Mouse (Mus musculus) adrenal gland, adult 8-10 months (tissue): ENCODE results near the gene Ifit1bl2. TPM values are rescaled to one million over a fixed set of nuclear protein-coding genes. Genes with fewer than 3 reads are reported as not detected.
"Not testable (repeated sequence)": the region's sequence is repeated elsewhere in the genome, so short reads cannot be mapped to it uniquely, and the experiment has no call there.

Source experiments
- DNase-seq: peaks from one replicate; pipeline ENCODE4 v3.0.0; 2022
- total RNA-seq, 4 experiments: library from RNA; stranded (reverse); gene quantifications; 2 replicates each; pipeline ENCODE4 v1.2.4; 2022

The Ifit1bl2 gene
- total RNA-seq, 4 experiments from 2014 or later, result 0.14 to 0.34 (median 0.25) TPM

DNA sequence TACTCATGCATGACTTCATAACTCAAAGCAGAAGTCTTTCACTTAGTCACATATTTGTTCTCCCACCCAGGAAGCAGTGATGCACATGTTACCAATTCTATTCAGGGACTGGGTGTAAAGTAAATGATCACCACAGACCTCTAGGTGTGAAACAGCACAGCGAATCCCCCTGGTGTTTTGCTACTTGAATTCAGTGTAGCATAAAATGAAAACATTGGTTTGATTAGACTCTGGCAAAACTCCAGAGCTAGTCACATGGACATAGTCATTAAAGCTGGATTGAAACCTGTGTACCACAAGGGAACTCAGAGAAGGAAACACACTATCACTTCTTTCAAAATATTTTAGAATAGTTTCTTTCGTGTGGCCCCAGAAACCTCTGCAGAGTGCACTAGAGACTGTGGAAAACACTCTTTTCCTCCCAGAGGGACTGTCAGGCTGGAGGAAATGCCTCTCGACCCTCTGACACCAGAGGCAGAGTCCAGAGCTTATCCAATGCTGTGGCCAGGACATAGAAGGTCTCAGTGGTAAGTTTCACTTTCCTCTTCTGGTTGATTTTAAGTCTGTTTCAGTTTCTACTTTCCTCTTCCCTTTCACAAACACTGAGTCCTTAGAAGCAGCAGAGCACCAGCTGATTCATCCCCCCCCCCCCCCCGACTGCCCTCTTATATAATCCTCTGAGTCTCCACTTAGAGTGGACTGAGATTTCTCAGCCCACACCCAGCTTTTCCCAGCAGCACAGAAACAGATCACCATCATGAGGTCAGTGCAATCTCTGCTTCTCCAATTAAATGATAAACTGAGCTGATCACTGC is 33.1 kb downstream of the Ifit1bl2 start, which contains the start of gene Ifit3b:
TSS of gene Ifit3b (plus strand) at position 734 of the 815 bp plus-strand sequence.
- DNase-seq, result peak; percentile 40

DNA sequence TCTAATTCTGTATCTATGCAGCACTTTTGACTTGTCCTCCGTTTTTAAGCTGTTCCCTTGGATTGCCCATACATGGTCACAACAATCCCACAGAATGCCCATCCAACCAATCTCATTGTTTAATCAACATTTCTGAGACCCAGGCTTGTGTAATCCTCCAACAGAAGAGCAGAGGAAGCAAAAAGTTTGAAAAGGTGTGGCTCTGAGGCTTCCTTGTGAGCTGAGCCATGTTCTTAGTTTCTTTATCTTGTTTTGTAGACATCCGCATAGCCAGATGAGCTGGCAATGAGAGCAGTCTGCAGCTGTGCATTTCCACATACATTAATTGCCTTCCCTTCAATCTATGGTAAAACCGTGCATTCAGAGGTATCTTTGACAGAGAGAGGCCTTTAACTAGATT is 35.1 kb downstream of the Ifit1bl2 start:
- DNase-seq, result no peak

- not testable (repeated sequence) for DNase-seq
Observed at GRCm38 (mm10) chr19:34601888-34602287, 38.7 kb downstream of the Ifit1bl2 start, which contains the start of gene Ifit1bl1. TSS of gene Ifit1bl1 (minus strand) at chr19:34601956.

GRCm38 (mm10) chr19:34599250-34599649 is 41.3 kb downstream of the Ifit1bl2 start:
- DNase-seq, result not testable (repeated sequence)

DNA sequence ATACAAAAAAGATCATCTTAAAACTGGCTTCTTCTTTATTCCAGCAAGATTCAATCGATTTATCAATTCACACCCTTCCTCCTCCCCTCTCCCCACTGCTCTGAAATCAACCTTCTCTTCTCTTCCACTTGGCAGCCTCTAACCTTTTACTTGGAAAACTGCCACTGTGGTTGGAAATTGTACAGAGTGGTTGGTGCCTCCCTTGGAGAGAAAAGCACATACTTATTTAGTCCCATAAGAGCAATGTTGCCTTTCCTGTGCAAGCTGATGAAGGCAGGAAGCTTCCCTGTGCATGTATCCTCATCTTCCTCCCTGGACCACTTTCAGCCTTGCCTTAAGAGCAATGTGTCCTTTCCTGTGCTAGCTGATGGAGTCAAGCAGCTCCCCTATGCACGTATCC is 42.2 kb downstream of the Ifit1bl2 start:
- peak; percentile 46 for DNase-seq

- DNase-seq, result no peak
Observed at GRCm38 (mm10) chr19:34596811-34597210, 43.7 kb downstream of the Ifit1bl2 start.

DNA sequence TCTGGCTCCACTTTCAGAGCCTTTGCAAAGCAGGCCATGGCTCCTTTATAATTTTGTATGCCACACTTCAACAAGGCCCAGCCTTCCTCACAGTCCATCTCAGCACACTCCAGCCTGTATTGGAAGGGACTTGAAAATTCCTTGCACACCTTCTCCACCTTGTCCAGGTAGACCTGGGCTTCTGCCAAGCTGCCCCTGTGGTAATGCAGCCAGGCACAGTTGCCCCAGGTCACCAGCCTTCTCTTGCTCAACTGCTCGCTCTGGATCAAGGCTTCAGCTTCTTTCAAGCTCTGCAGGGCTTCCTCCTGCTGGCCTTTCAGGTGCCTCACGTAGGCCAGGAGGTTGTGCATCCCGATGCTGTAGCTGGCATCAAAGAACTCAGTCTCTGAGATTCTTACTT is 46.0 kb downstream of the Ifit1bl2 start:
- DNase-seq, result not testable (repeated sequence)

DNA sequence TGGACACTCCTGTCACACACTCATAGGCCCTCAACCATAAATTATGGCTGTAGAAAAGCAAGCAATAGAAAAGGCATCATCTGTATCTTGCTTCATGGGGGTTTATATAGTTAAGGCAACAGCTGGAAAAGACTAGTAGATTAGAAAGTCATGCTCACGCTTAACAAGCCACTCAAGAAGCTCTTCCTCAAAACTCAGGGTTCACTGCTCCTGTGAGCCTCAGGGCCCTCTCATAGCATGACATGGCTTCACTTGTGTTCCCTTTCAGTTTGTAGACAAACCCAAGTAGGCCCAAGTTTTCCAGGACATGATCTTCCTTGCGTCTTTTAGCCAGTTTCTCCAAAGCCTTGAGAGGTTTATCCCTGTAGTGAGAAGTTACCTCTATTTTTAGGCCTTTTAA is 47.1 kb downstream of the Ifit1bl2 start:
- no peak for DNase-seq

DNA sequence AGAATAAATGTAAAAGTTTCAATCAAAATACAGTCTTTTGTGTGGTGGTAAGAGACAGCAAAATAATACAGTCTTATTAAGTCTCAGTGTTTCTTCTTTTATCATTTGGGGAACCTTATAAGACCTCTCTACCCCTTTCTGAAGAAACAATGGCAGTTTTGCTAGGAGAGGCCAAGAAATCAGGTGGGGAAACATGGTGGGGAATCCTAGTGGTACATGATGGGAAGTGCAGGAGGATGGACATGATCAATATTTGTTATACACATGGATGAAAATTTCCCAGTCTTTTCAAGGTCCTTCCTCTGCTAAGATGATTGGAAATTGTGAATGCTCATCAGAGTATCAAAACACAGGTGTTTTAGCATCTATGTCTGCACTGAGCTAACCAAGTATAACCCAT is 51.6 kb downstream of the Ifit1bl2 start:
- DNase-seq, result no peak

DNA sequence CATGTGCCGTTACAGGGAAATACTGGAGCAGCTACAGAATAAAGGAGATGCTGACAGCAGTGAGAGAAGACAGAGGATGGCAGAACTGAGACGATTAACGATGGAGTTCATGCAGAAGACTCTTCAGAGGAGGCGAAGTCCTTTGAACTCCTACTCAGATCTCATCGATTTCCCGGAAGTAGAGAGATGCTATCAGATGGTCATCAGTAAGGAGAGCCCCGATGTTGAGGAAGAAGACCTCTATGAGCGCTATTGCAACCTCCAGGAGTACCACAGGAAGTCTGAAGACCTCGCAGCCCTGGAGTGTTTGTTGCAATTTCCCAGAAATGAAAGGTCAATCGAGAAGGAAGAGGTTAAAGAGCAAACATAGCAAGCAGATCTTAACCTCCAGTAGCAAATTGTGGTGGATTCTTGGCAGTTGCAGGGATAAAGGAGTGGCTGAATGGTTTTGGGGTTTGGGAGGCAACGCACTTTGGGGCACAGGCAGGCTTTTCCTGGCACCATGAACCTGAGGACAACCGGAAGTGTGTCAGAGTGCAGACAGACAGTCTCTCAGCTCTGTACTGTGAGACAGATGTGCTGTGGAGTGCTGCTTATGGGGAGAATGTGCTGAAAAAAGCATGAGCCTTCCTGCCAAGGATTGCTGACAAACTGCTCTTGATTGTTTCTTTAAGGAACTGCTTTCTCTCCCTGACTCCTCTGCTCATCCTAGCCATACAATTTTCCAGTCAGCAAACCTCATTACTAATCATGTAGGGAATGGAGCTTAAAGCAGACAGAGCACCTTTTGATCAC is 52.4 kb downstream of the Ifit1bl2 start:
- not testable (repeated sequence) for DNase-seq

DNA sequence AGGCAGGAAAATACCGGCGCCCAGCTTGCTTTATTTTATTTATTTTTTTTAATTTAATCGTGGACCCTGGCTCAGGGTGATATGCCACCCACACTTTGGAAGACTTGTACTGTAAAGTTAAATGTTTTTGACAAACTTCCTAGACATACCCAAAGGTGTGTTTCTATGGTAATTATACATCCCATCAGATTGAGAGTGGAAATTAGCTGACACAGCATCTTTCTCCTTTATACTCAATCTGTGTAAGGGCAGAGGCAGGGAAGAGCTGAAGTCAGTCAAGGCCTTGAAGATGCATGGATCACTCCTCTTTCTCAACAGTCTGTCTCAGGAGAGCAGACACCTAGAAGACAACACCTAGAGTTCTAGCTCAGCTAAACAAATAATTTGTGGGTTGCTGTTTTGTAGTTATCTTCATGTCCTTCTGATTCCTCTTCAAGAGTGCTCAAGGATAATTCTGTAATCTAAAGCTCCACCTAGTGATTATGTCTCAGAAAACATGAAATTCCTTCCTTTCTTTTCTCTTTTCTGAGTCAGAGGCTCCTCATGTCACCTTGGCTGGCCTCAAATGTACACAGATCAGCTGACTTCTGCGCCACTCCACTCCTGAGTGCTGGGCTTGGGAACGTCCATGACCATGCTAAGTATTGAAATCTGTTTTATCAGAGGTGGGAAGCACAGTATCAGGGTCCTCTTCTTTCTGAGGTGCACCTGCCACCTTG is 54.6 kb downstream of the Ifit1bl2 start:
- not testable (repeated sequence) for DNase-seq

- DNase-seq, result not testable (repeated sequence)
Observed at GRCm38 (mm10) chr19:34583126-34583766, 57.3 kb downstream of the Ifit1bl2 start, which contains the start of gene Ifit3. TSS of gene Ifit3 (plus strand) at chr19:34583531.

GRCm38 (mm10) chr19:34582696-34583095 is 57.8 kb downstream of the Ifit1bl2 start:
- not testable (repeated sequence) for DNase-seq

- no peak for DNase-seq
Observed at GRCm38 (mm10) chr19:34577121-34577520, 63.4 kb downstream of the Ifit1bl2 start.

DNA sequence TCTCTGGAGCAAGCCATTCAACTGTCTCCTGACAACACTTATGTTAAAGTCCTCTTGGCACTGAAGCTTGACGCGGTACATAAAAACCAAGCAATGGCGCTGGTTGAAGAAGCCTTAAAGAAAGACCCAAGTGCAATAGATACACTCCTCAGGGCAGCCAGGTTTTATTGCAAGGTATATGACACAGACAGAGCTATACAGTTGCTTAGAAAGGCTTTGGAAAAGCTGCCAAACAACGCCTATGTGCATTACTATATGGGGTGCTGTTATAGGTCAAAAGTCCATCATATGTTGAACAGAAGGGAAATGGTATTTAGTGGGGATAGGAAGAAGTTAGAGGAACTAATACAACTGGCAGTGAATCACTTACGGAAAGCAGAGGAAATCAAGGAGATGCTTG is 66.9 kb downstream of the Ifit1bl2 start:
- DNase-seq, result no peak

- no peak for DNase-seq
Observed at GRCm38 (mm10) chr19:34571080-34571479, 69.5 kb downstream of the Ifit1bl2 start.

- DNase-seq, result no peak
Observed at GRCm38 (mm10) chr19:34569896-34570476, 70.6 kb downstream of the Ifit1bl2 start.

- no peak for DNase-seq
Observed at GRCm38 (mm10) chr19:34568988-34569895, 71.3 kb downstream of the Ifit1bl2 start.
